Mouse (Mus musculus) left cerebral cortex, postnatal 36 days (tissue): ENCODE measurements around the gene Hes2. TPM values are rescaled to one million over a fixed set of nuclear protein-coding genes. Genes with fewer than 3 reads are reported as not detected.

Source experiments
- DNase-seq, 2 experiments: peaks; one replicate each; pipeline ENCODE4 v3.0.0; 2021 to 2022; ENCODE audit warnings: low spot score in 2 of 2, mixed read lengths in 1 of 2
- intact Hi-C: fragments of 180-260 bp; cut with DNase I; formaldehyde crosslinking; loops from one replicate; pipeline ENCODE4 v1.15.1; 2025
- total RNA-seq, 2 experiments: library from RNA; stranded (reverse); gene quantifications; 2 replicates each; pipeline ENCODE4 v1.2.3; 2021

Hes2 gene
- total RNA-seq = not detected

DNA sequence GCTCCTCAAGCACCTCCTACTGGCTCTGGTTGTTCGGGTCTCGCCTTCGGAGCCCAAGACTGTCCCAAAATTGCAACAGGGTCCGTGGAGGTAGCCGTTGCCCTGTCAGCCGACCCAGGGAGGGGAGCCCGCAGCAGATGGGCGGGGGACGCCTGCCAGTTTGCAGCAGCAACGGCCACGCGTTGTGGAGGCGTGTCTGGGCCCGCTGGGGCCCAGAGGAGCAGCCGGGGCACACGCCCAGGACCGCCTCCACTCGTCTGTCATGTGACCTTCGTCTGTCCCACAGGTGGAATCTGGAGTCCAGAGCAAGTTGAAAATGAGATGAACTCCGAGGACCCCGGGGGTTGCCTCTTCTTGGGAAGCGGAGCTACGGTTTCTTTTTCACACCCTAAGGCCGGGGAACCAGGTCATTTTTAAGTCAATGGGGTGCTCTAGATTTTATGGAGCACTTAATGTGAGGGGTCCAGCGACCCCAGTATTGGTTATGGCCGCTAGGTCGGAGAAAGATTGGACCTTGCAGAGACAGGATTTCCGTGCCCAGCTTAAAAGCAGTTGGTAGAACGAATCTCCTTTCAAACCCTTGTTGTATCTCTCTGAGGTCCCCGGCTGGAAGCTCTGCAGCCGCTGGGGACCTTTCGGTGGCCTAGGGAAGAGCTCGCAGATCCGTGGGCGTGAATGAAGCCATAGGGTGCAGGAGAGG is at the start of gene Hes2:
Hes2 (plus strand) TSS at position 283 of the 700 bp plus-strand sequence.
- no peak for DNase-seq
- intact Hi-C loops = no loop called here

DNA sequence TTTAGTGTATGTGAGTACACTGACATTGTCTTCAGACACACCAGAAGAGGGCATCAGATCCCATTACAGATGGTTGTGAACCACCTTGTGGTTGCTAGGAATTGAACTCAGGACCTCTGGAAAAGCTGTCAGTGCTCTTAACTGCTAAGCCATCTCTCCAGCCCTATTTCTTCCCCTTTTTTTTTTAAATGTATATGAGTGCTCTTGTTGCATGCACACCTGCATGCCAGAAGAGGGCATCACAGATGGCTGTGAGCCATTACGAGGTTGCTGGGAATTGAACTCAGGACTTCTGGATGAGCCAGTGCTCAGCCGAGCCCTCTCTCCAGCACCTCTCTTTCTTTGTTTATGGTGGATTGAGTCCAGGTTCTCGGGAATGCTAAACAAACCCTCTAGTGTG is 49.2 kb upstream of the Hes2 start:
- no peak for DNase-seq
- intact Hi-C loops = no loop called here

DNA sequence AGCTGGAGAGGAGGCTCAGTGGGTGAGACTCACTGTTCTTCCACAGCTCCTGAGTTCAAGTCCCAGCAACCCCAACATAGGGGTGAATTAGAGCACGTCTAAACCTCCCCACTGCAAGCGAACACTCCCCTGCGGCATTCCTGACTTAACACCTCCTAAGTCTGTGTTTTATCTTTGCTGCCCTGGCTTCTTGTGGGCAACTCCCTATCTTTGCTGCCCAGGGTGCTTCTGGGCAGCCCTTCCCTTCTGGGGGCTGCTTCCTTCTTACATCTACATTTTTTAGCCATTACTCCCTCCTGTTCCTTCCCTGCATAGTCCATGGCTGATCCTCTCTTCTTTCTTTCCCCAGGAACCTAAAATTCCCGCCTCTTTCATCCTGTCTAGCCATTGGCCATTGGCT is 48.0 kb upstream of the Hes2 start:
- intact Hi-C loops = no loop called here
- DNase-seq = no peak

DNA sequence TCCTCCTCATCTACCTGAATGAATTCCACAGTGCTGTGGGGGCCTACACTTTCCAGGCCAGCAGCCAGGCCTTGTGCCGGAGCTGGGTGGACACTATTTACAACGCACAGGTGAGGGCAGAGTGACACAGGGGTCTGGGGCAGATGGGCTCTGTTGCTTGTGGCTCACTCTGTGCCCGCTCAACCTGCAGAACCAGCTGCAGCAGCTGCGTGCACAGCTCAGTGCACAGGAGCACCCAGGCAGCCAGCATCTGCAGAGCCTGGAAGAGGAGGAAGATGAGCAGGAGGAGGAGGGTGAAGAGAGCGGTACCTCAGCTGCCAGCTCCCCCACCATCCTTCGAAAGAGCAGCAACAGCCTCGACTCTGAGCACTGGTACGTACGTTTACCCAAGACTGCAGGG is 46.3 kb upstream of the Hes2 start:
- DNase-seq = no peak
- intact Hi-C loops = no loop called here

DNA sequence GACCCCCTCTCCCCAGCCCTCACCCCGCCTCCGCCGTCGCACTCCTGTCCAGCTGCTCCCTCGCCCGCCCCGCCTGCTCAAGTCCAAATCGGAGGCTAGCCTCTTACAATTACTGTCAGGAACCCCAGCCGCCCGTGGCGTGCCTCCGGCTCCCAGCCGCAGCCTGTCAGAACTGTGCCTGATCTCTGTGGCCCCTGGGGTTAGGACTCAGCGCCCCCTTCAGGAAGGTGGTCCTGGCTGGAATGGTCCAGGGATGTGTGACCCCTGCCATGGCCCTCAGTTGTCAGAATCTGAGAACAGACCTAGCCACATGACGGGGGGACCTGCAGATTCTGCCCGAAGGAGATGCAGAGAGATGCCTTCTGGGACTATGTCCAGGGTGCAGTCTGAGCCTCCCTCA is 44.6 kb upstream of the Hes2 start:
- intact Hi-C loops = no loop called here

DNA sequence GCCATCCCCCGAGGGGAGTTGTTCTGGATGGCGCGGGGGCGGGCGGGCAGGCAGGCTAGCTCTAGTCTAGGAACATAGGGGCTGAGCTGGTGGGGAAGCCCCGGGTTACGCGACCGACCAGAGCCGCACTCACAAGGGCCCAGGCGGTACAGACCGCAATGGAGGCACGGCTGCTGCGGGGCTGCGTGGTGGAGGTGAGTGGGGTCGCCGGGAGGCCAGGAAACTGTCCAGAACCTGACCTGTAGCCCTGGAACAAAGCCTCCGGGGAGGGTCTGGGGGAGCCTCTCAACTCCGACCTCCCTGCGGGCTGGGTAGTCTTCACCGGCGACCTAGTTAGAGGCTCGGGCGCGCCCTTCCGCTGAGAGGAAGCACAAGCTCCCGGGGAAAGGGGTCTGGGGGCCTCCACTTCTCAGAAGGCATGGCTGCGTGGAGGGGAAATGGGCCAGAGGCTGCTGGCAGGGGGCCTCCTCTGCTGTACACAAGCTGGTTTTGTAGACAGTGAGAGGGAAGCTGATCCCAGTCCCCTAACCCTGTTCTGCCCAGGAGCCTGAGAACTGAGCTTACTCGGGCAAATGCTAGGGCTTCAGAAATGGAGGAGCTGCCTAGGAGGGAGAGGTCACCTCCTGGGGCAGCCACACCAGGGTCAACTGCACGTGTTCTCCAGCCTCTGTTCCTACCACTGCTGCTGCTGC is 42.6 kb upstream of the Hes2 start, which contains the start of gene Tnfrsf25:
Tnfrsf25 (plus strand) TSS at position 14 of the 692 bp plus-strand sequence.
- intact Hi-C loops = no loop called here
- no peak for DNase-seq

More for the DNA sequence above, 44.6 kb upstream of the Hes2 start:
- DNase-seq = no peak

DNA sequence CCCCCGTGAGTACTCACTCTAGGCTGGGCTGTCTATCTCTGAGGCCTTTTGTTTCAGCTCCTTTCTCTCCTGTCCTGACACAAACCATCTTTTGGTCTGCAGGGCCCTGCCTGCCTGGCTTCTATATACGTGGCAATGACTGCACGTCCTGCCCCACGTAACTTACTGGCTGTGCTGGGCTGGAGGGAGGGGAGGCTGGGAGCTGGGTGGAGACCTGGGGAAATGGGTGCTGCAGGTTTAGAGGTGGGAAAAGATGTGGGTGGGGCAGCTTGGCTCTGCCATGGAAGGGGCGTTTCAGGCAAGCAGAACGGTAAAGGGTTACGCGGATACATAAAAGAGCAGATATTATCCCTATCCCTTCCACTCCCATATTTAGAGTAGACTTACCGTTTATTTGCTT is 41.1 kb upstream of the Hes2 start:
- intact Hi-C loops = no loop called here
- DNase-seq = no peak

DNA sequence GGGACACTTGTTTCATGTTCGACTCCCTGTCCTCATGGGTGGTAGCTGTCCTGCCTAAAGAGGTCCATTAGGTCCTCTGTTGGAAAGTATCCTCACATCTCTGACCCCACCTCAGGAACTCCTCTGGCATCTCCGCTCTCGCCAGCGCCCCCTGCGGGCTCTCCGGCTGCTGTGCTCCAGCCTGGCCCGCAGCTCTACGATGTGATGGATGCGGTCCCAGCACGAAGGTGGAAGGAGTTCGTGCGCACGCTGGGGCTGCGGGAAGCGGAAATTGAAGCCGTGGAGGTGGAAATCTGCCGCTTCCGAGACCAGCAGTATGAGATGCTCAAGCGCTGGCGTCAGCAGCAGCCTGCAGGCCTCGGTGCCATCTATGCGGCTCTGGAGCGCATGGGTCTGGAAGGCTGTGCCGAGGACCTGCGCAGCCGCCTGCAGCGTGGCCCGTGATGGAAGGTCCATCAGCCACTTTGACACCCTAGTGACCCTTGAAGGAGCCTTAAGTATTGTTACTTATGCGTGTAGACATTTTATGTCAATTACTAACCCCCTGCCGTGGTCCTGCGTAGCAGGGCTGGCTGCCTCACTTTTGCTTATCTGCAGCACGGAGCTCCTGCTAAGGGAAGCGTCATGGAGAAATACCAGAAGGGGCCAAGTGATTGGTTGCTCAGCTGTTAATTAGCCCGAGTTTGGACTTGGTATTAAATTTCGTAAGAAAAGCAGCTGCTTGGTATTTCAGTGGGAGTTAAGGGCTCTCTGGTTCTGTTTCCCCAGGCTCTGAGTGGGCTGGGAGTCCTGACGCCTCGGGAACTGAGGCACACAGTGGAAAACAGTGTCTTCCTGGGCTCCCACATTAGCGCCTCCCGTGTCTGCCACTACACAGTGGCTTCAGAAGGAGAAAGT is 39.0 kb upstream of the Hes2 start:
- peak in 1 of 2 experiments; percentile 65 for DNase-seq

DNA sequence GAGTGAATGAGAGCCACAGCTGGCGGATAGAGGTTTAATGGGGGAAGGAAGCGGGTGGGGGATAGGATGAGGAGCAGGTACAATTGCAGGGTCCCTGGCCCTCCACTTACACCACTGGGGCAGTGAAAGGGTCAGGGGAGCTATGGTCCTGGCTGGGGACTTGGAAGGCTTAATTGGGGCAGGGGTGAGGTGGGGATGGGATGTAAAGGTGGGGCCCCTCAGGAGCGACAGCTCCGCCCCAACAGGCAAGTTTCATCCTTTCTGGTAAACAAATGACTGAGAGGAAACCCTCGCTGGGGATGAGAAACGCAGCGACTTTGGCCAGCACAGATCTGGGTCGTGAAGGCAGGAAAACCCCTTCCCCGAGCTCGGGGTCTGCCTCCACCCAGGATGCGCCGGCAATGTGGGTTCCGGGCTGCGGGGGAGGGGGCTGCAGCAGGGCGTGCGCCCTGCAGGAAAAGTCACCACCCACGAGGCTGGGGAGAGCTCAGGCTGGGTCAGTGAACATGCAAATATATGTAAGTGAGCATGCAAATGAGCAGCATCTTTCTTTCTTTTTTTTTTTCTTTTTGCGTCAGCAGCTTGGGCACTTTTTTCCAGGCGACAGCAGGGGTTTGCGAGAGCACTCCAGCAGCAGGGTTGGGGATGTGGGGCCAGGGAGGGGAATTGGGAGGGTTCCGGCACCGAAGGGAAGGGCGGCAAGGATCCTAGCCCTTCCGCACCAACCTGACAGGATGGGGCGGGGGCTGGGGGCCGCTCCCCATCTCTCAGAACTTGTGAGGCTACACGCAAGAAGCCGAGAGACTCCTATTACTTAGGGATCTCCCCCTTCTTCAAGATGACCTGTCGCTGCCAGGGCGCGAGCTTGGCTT is 38.1 kb upstream of the Hes2 start:
- no peak for DNase-seq
- intact Hi-C loops = no loop called here

More for the DNA sequence above, 39.0 kb upstream of the Hes2 start:
- intact Hi-C loops = no loop called here

DNA sequence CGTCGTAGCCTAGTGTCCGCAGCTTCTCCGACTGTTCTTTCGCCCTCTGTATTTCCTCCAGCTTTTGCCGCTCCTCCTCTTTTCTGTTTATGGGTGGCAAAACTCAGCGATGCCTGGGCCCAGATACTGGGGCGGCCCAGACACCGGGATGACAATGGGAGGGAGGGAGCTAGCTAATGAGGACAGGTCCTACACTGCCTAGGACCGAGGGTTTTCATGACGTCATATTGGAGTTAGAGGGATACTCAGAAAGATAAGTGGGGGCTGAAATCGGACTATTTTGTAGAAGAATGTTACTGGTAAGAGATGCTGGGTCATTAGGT is 37.5 kb upstream of the Hes2 start:
- no peak for DNase-seq
- intact Hi-C loops = no loop called here

DNA sequence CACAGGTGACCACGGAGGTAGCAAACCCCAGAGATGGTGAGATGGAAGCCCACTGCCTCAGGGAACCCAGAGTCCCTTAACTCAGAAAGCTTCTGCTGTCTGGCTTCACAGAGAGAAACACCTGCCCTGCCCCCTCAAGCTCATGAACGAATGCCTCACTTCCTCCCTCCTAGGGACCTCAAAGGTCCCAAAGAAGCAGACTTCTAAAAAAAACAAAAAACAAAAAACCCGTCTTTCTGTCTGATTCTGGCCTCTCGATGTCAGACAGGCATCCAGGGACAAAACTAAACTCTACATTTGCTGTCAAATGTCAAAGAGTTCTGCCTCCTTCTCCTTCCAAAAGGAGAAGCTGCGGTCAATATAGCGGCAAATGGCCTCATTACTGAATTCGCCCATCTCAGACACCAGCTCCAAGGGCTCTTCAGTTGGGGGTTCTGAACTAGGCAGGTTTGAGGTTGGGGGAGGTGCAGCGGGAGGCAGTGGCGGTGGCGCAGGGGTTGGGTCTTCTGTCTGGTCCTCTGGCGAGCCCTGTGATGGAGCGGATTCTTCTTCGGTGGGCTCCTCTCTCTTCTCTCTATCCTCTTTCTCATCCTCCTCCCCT is 34.2 kb upstream of the Hes2 start:
- no peak for DNase-seq
- intact Hi-C loops = no loop called here

DNA sequence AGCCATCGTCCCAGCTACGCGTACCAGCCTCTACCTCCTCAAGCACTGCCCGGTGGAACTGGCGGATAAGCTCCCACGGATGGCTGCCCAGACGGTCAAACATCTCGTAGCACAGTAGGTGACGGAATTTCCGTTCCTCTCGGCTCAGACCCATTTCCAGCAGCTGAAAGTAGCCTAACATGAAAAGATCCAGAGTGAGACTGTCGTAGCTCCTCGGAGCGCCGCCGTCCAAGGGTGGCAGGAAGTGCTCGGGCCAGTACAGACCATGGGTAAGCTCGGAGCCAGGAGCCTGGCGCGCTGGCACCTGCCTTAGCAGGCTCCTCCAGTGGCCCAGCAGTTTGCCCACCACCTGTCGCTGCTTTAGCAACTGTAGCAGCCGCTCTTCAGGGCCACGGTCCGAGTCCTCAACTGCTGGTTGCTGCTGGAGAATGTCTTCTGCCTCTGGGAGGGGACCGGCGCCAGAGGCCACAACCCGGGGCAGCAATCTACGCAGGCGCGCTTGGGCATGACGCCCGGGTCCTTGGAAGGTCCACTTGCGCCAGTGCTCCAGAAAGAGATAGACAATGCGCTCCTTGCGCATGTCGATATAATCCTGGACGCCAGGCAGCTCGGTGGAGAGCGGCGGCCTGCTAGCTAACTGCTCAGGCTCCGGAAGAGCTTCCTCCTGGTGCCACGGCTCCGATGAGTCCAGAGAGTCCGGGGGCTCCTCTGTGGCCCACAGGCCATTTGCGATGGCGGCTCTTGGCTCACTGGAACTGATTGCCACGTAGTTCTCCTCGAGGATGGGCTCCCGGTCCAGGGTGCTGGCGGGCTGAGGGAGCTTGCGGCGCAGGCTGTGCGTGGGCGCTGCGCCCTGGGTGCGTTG is 33.3 kb upstream of the Hes2 start:
- no peak for DNase-seq
- intact Hi-C loops = no loop called here

DNA sequence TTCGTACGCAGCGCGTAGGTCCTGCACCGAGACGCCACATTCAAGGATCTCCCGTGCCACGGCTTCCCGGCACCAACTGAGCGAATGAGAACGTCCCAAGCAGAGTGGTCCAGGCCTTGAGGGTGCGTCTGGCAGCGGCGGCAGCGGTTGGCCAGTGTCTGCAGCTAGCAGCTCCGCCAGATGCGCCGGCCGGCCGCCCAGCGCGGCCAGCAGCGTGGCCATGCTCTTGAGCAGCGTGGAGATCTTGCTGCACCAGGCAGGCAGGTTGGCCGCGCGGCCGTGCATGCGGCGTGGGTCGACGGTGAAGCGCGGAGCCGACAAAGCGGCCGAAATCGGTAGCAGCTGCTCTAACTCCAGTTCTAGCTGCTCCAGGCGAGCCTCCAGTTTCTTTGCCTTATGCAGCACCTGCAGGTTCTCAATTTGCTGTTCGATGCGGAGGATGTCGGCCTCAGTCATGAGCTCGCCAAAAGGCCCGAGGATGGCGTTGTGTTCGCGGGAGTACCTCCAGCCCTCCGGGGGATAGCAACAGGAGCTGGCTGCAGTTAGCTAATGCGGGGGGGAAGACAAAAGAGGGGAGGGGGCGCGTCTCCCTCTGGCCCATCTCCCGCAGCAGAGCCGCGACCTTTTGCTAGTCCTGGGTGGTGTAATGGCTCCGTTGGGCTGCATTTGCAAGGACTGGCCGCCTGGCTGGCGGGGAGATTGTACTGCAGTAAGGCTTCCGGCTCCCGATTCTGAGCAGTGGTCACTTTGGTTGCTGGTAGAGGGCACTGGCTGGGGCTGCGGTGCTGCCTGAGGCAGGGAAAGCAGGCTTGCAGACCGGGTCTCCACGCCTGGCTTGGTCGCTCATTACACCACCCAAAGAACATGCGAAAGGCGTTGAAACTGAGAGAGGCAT is 32.4 kb upstream of the Hes2 start:
- no peak for DNase-seq
- intact Hi-C loops = no loop called here

DNA sequence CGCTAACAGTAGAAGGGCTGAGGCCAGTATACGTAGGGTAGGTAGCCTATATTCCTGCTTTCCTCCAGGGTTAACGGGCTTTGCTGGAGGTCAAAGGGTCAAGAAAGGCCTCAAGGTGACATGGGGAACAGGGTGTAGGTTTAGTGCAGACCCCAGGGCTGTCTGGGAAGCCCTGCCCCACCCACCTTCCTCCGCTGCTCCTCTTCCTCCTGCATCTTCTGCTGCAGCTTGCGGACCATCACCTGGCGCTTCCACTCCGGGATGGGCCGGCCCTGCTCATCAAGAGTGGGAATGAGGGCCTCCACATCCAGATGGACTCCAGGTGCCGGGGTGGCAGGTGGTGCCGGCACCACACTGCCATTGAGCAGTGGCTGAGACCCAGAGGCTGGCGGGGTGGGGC is 30.8 kb upstream of the Hes2 start:
- intact Hi-C loops = no loop called here
- no peak for DNase-seq

DNA sequence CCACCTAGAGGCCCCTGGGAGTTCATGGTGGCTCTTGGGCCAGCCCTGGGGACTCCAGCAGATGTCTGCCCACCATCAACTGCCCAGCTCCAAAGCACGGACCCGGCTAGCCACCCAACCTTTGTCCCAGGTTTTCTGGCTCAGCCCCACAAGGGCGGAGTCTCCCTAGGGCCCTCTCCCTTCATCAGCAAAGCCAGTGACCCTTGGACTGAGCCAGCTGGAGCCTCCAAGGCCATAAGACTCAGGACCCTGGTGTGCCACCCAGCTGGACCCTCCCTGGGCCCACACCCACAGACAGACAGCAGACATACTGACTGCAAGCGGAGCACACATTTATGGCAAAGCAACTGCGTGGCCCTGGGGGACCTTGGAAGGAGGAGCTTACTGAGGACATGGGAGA is 29.9 kb upstream of the Hes2 start:
- DNase-seq = no peak
- intact Hi-C loops = no loop called here

DNA sequence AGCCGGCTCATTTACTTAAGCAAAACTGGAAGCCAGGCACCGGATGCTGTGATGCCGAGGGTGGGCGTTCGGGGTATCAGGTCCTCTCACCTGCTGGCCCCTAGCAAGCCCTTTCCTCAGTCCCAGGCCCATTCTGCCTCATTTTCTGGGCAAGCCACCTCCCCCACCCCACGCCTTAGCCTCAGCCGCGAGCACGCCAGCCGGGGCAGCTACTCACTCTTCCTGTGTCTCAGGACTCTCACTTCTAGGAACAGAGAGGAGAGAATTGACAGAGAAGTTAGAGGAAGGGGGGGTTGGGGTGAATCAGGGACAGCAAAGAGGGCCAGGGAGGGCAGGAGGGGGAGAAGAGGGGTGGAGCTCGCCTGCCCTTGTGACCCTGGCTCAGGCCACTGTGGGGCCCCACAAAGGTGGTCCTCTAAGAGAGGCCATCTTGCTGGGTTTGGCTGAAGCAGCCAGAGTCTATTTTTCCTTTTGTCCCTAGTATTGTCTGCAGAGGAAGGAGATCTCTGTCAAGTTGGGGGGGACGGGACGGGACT is 29.2 kb upstream of the Hes2 start:
- intact Hi-C loops = no loop called here
- no peak for DNase-seq
